Mouse (Mus musculus) hindbrain, postnatal 0 days (tissue): Measurements from ENCODE around the gene Hk1. TPM values are rescaled to one million over a fixed set of nuclear protein-coding genes. Genes with fewer than 3 reads are reported as not detected.

Experiments used
- ATAC-seq: fragments of 200-750 bp; cut with Nextera tagmentation; 2 replicates; pipeline ENCODE4 v1.8.0; 2017; ENCODE audit warnings: mild to moderate bottlenecking, moderate TSS enrichment, moderate library complexity
- DNase-seq: peaks from one replicate; pipeline ENCODE4 v3.0.0-alpha.2; 2015; ENCODE audit warnings: low spot score
- H3K27ac ChIP-seq: fragments of 300-500 bp; sonication (generic); 2 replicates; pipeline ENCODE4 v1.5.1; 2014; ENCODE audit warnings: mild to moderate bottlenecking
- H3K27me3 ChIP-seq: fragments of 300-500 bp; sonication (generic); 2 replicates; pipeline ENCODE4 v1.6.1; 2014; ENCODE audit warnings: low read length, mixed read lengths; ENCODE audit not compliant: insufficient read depth
- H3K36me3 ChIP-seq: fragments of 300-500 bp; sonication (generic); 2 replicates; pipeline ENCODE4 v1.6.1; 2014; ENCODE audit warnings: low read length, mixed read lengths; ENCODE audit not compliant: insufficient read depth
- H3K4me1 ChIP-seq: fragments of 300-500 bp; sonication (generic); 2 replicates; pipeline ENCODE4 v1.6.1; 2014; ENCODE audit warnings: antibody characterized with exemption, low read length, mixed read lengths; ENCODE audit not compliant: insufficient read depth
- H3K4me2 ChIP-seq: fragments of 300-500 bp; sonication (generic); 2 replicates; pipeline ENCODE4 v1.6.1; 2014; ENCODE audit warnings: low read depth, mild to moderate bottlenecking, low read length, moderate library complexity, mixed read lengths
- H3K4me3 ChIP-seq: fragments of 300-500 bp; sonication (generic); 2 replicates; pipeline ENCODE4 v1.5.1; 2014; ENCODE audit warnings: low read length
- H3K9ac ChIP-seq: fragments of 300-500 bp; sonication (generic); replicated peaks from 2 replicates; pipeline ENCODE4 v1.6.1; 2014; ENCODE audit warnings: mild to moderate bottlenecking, low read length, moderate library complexity, mixed read lengths
- H3K9me3 ChIP-seq: fragments of 300-500 bp; sonication (generic); 2 replicates; pipeline ENCODE4 v1.6.1; 2016; ENCODE audit warnings: low read length, mixed read lengths
- CTCF ChIP-seq: IDR thresholded peaks from 2 replicates; pipeline ENCODE4 v1.5.1; 2016; ENCODE audit warnings: antibody characterized with exemption, control low read depth, low read depth
- WGBS: fragments of 180-500 bp; shearing (Covaris S2); extraction: QIAGEN DNeasy Blood & Tissue Kit; methylation state at CpG from one replicate; pipeline ENCODE4 v1.1.7; 2014; 5-methylcytosine and 5-hydroxymethylcytosine counted together
- polyA plus RNA-seq: library from polyadenylated mRNA; unstranded; fragments of >200 nt; fragmentation: Nextera tagmentation; extraction: Ambion mirVana; gene quantifications from 2 replicates; pipeline ENCODE4 v1.2.1, GENCODE M21; 2015
- total RNA-seq: library from RNA; depleted of rRNA; stranded (reverse); fragments of >200 nt; gene quantifications from 2 replicates; pipeline ENCODE4 v1.2.3, GENCODE M21; 2014

Gene Hk1
- total and polyA plus RNA-seq, 2 experiments from 2014 or later, result 99.6 to 144 TPM

DNA sequence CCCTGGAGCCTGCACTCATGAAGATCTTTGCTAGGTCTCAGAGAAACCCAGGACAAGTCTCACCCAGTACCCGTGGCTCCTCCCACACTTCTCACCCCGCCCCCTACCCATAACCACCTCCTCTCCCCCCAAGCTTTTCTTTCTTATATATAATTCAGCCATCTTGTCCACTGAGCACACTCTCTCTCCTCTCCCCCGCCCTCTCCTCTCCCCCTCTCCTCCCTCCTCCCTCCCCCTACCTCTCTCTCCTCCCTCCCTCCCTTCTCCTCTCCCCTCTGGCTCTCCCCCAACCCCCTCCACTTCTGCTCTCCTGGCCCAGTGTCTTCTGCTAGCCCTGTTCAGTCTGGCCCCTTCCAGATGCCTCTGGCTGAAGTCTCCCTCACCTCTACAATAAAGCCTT is 100.6 kb downstream of the Hk1 start:
- Histone ChIP-seq H3K27me3 (no peaks in the 10 kb centered on the region), H3K9me3 (no peaks in the 10 kb centered on the region), H3K9ac (no peak overlapping the region), H3K36me3 (peaks cover 44% of the 10 kb centered on the region), H3K4me1 (no peaks in the 10 kb centered on the region), H3K4me2 (no peak overlapping the region), H3K4me3 (no peak overlapping the region), H3K27ac (no peak overlapping the region)
- WGBS, result 74% methylated on average over 3 of the region's 3 CpGs
- no peak for TF ChIP-seq CTCF
- no peak for ATAC-seq
- no peak for DNase-seq

DNA sequence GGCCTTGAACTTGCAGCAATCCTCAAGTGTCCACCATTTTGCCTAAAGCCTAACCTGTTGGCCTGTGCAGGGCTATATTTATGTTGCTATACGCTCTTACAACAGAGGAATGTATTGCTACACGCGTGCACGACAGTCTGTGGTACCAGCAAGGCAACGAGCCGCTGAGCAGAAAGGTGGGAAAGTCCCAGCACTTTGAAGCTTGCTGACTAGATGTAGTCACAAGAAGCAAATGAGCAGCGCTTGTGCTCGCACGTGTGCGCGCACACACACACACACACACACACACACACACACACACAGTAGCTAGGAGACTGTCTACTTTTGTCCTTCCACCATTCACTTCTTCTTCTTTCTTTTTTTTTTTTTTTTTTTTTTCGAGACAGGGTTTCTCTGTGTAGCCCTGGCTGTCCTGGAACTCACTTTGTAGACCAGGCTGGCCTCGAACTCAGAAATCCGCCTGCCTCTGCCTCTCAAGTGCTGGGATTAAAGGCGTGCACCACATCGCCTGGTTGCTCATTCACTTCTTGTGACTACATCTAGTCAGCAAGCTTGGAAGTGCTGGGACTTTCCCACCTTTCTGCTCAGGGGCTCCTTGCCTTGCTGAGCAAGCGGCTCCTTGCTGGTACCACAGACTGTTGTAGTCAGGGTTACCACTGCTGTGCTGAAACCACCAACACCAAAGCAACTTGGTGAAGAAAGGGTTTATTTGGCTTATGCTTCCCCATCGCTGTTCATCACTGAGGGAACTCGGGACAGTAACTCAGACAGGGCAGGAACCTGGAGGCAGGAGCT is 102.0 kb downstream of the Hk1 start:
- DNase-seq, result no peak
- Histone ChIP-seq H3K4me1 (no peaks in the 10 kb centered on the region), H3K9ac (no peak overlapping the region), H3K4me2 (no peak overlapping the region), H3K27ac (no peak overlapping the region), H3K4me3 (no peak overlapping the region), H3K27me3 (no peaks in the 10 kb centered on the region), H3K9me3 (no peaks in the 10 kb centered on the region), H3K36me3 (peaks cover 44% of the 10 kb centered on the region)
- WGBS, result 96% methylated on average over 18 of the region's 19 CpGs
- ATAC-seq, result no peak
- no peak for TF ChIP-seq CTCF

DNA sequence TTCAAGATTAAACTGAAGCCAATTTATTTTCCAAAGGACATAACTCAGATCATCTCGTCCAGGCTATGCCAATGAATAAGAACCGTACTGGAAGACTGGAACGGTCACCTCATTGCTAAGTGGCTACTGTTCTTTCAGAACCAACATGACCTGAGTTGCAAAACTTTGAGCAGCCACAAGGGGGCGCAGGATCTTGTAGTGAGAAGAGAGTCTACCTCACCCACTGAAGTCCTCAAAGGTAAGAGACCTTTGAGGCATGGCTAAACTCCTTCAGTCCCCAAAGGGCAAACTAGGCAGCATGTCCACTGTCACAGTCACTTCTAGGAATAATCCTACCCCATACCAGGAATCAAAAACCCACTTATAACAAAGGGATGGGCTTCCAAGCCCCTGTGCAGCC is 104.5 kb downstream of the Hk1 start:
- no peak overlapping the region for H3K4me2 ChIP-seq
- H3K4me3 ChIP-seq, result no peak overlapping the region
- H3K36me3 ChIP-seq, result peaks cover 39% of the 10 kb centered on the region
- no peak overlapping the region for H3K27ac ChIP-seq
- TF ChIP-seq CTCF, result peak; percentile 90
- no peaks in the 10 kb centered on the region for H3K27me3 ChIP-seq
- WGBS, result 41% methylated on average over 4 of the region's 4 CpGs
- peak; percentile 90 for DNase-seq
- H3K9ac ChIP-seq, result no peak overlapping the region
- H3K9me3 ChIP-seq, result no peaks in the 10 kb centered on the region
- H3K4me1 ChIP-seq, result no peaks in the 10 kb centered on the region
- ATAC-seq, result no peak

DNA sequence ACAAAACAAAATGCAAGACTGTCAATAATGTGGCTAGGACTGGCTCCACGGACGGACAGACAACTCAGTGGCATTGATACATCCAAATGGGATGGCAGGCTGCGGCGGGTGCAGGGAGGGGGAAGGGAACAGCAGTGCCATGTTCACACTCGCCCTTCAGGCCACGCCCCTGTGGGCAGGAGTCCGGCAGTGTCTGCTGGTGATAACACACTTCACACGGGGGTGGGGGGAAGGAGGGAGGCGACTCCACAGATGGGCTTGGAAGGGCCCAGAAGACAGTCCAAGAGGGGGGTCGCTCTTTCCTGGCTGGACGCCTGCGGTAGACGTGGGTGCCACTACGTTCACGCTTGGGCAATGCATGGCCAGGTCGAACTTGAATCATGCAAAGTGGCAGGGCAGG is 110.4 kb downstream of the Hk1 start:
- no peak for ATAC-seq
- Histone ChIP-seq H3K4me2 (no peak overlapping the region), H3K4me1 (no peaks in the 10 kb centered on the region), H3K9ac (no peak overlapping the region), H3K27me3 (no peaks in the 10 kb centered on the region), H3K9me3 (no peaks in the 10 kb centered on the region), H3K4me3 (no peak overlapping the region), H3K36me3 (peaks cover 38% of the 10 kb centered on the region; the same call in 1 of the 2 replicates), H3K27ac (no peak overlapping the region)
- WGBS, result 82% methylated on average over 16 of the region's 16 CpGs
- no peak for TF ChIP-seq CTCF
- DNase-seq, result no peak

DNA sequence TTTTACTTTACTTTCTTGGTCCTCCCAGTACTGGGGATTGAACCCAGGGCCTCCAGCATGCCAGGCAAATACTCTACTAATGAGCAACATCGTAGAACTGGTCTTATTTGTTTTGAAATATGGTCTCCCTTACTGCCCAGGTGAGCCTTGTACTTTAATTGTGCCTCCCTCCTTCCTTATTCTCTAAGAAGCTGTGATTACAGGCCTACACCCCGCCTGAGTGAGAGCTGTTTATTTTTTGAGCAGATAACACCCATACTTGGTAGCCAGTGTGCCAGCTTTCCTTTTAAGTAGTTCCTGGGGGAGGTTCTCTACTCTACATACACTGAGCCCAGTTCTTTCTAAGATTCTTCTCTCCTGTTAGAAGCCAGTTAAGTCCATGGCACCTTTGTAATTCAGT is 115.4 kb downstream of the Hk1 start:
- Histone ChIP-seq H3K4me1 (no peaks in the 10 kb centered on the region), H3K9me3 (no peaks in the 10 kb centered on the region), H3K4me3 (no peak overlapping the region), H3K4me2 (no peak overlapping the region), H3K27me3 (no peaks in the 10 kb centered on the region), H3K36me3 (peaks cover 6% of the 10 kb centered on the region; the same call in 1 of the 2 replicates), H3K9ac (no peak overlapping the region), H3K27ac (no peak overlapping the region)
- WGBS, result 82% methylated on average over 2 of the region's 2 CpGs
- no peak for ATAC-seq
- DNase-seq, result no peak
- TF ChIP-seq CTCF, result no peak

DNA sequence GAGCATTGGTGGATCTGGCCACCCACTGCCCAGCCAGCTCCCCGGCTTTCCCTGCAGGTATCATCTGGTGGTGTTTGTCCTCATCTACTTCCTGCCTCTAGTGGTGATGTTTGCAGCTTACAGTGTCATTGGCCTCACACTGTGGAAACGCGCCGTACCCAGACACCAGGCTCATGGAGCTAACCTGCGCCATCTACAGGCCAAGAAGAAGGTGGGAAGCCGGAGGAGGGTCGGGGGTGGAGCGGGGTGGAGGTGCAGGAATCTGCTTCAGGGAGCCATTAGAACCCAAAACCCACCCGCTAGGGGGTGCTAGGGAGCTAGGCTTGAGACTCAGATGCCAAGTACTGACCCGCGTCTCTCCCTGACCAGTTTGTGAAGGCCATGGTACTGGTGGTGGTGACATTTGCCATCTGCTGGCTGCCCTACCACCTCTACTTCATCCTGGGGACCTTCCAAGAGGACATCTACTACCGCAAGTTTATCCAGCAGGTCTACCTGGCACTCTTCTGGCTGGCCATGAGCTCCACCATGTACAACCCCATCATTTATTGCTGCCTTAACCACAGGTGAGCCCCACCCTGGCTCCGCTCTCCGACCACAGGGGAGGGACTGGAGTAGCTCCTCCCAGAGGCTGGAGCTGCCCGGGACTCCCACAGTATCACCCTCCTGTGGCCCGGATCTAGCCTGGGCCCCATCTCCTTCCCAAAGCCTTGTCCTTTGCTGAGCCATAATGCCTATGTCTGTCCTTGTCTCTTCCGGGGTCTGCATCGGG is 118.4 kb downstream of the Hk1 start:
- no peak overlapping the region for H3K4me2 ChIP-seq
- no peak overlapping the region for H3K27ac ChIP-seq
- peak; percentile 92 for ATAC-seq
- no peaks in the 10 kb centered on the region for H3K4me1 ChIP-seq
- peak; percentile 87 for DNase-seq
- H3K36me3 ChIP-seq, result no peaks in the 10 kb centered on the region
- no peaks in the 10 kb centered on the region for H3K9me3 ChIP-seq
- 19% methylated on average over 16 of the region's 18 CpGs for WGBS
- peak; percentile 88 for TF ChIP-seq CTCF
- no peak overlapping the region for H3K4me3 ChIP-seq
- H3K9ac ChIP-seq, result no peak overlapping the region
- no peaks in the 10 kb centered on the region for H3K27me3 ChIP-seq

DNA sequence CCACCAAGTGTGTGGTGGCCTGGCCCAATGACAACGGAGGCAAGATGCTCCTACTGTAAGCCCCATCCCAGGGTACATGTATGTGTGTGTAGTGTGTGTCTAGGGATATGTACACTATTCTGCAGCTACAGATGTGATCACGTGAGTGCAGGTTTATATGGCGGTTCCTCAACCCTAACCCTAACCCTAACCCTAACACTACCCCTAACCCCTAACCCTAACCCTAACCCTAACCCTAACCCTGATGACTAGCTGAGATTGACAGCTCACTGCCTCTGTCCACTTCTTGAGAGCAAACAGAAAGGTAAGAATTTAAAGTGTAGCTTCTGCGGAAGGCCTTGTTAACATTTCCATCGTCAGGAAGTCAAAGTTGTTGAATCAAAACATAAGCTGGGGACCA is 121.4 kb downstream of the Hk1 start:
- Histone ChIP-seq H3K27me3 (no peaks in the 10 kb centered on the region), H3K4me1 (no peaks in the 10 kb centered on the region), H3K4me2 (no peak overlapping the region), H3K9ac (no peak overlapping the region), H3K4me3 (no peak overlapping the region), H3K36me3 (no peaks in the 10 kb centered on the region), H3K27ac (no peak overlapping the region), H3K9me3 (no peaks in the 10 kb centered on the region)
- no peak for TF ChIP-seq CTCF
- DNase-seq (no peak), ATAC-seq (no peak)
- 93% methylated on average over 5 of the region's 5 CpGs for WGBS
